Mouse (Mus musculus): Measurements from ENCODE around the gene Tagln2.
A peak's percentile ranks its signal among the peaks of the same experiment; 100 is the strongest.

The Tagln2 gene

GRCm38 (mm10) chr1:172527431-172527830 lies 27.6 kb downstream of the Tagln2 start:
- DNase-seq: no peak

GRCm38 (mm10) chr1:172528701-172529100 lies 28.9 kb downstream of the Tagln2 start:
- peak; percentile 92 for DNase-seq

GRCm38 (mm10) chr1:172530544-172531220 lies 30.8 kb downstream of the Tagln2 start:
- peak; percentile 64 for DNase-seq

- peak; percentile 81 for DNase-seq
Measured at GRCm38 (mm10) chr1:172532551-172532950, 32.7 kb downstream of the Tagln2 start.

- no peak for DNase-seq
Measured at GRCm38 (mm10) chr1:172535116-172535515, 35.3 kb downstream of the Tagln2 start.

DNA sequence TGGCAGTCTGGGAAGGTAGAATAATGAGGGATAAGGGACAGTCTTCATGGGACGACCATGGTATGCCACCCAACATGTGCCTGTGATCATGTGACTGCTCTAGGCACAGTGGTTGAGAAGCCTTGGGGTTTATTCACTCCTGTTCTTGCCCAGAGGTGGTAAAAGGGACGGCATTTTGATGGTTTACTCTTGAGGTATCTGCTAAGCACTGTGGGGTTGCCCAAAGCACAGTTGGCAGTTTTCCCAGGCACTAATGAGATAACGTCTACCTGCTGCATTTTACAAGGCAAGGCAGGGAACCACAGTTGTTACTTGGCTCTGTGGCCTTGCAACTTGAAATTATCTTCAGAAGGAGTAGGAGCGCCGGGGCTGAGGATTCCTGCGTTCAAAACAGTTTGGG lies 40.0 kb downstream of the Tagln2 start:
- DNase-seq: no peak

GRCm38 (mm10) chr1:172540283-172540820 lies 40.5 kb downstream of the Tagln2 start:
- no peak for DNase-seq

DNA sequence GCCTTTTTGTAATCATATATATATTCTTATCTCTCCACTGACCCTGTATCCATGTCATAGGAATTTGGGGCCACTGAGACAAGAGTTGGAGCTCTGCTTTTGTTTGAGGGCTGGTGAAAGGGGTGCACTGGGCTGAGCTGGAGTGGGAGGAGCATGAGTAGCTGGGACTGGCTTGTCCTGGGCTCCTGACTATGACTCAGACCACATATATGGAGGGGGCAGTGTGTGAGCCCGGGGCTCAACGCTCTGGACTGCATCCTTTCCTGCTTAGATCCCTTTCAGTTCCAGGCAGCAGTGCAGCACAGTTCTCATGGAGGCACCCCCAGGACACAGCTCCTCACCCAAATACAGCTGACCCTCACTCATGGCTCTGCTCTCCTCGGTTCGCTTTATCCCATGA lies 46.2 kb downstream of the Tagln2 start:
- DNase-seq: no peak

DNA sequence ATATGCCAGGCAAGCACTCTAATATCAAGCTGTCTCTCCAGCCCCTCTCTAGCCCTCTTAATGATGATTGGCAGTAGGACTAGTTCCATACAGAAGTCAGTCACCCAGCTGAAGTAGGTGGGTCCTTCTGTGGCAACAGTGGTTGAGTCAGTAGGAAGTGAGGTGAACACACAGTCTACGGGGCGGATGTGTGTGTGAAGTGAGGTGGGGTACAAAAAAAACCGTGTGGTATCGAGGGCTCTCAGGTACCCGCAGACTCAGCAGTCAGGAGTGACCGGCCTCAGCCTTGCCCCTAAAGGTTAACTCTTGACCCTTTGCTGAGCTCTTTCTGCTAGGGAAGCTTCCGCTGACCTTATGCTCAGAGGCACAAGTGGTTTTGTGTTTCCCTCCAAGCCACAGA lies 48.7 kb downstream of the Tagln2 start:
- DNase-seq: no peak

DNA sequence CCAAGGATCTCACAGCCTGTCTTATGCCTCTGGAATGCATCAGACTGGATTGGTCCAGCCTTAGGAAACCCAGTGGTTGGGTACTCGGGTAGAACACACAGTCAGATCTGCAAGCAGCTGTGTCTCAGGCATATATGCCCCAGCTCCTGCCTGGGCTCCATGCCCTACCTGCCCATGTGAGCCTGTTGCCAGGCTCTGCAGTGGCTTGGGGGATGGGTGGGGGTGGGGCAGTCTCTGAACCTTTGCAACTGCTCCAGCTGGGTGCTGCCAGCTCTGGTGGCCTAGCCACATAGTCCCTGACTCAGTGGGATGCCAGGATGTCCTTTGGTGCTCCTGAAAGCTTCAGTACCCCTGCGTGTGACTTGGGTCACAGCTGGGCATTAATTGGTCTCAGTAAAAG lies 49.5 kb downstream of the Tagln2 start:
- DNase-seq: no peak

DNA sequence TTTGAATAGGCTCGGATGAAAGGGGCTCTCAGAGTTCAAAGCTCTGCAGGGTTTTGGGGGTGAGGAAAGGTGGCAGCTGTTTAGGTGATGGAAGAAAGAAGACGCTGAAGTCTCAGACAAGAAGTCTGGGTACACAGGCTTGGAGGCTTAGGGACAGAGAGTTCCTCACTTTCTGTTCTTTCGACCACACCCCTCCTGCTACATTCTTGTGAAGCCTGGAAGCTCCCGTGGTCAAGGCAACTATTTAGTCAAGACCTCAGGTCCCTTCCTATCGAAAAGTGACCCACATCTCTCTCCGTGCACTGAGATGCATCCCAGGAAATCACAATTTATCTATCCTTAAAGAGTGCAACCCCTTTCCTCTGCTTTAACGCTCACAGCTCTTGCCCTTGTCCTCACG lies 49.9 kb downstream of the Tagln2 start:
- DNase-seq: no peak

DNA sequence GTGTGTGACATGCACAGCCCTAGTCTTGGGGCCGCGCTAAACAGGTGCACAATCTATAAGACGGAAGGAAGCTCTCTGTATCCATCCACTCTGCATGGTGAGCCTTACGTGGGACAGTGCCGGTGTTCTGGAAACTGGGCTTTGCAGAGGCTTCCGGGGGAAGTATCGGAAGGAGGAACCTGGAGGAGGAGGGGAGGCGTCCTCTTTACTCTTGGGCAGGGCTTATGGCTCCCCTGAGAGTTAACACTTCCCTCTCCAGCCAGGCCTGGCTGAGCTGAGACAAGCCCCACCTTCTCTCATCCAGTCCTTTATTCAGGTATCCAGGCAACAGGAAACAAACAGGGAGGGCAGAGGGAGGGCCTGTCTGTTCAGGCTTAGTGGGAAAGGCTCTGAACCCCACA lies 50.7 kb downstream of the Tagln2 start:
- peak; percentile 77 for DNase-seq

DNA sequence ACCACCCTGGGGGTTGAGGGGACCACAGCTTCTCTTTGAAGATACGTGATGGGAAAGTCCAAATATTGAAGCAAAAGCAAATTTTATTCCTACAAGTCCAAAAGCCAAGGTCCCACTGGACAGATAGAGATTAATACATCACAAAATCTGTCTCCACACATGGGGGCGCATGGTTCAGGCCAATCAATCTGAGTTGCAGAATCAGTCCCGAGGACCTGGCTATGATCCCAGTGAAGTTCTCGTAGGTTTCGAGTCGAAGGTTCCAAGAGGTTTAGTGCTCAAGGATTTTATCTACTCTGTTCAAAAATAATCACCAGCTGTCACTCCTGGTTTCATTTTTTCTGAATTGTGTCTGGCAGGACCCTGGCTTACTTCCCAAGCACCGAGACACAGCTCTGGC lies 51.2 kb downstream of the Tagln2 start:
- DNase-seq: no peak

DNA sequence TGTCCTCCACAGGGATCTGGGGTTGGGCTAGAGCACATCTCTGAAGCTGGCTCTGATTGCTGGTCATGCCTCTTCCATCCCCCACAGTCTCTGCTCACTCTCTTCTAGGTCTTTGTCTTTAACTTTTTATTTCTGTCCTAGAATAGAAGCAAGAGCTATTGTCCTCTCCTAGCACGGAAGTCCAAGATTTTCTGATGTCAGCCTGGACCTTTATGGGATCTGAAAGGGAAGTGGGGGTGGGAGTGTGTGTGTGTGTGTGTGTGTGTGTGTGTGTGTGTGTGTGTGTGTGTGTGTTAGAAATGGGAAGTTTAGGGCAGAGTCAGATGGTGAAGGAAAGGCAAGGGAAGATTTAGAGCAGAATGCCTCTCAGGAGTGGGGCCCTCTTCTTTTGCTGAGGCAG lies 52.8 kb downstream of the Tagln2 start:
- DNase-seq: no peak

GRCm38 (mm10) chr1:172555638-172556037 lies 55.8 kb downstream of the Tagln2 start, which contains the start of gene Vsig8:
Vsig8 (plus strand) TSS chr1:172555938.
- DNase-seq: no peak
